Mouse (Mus musculus) cerebellum, adult 2 months (tissue): ENCODE measurements at regions not wholly inside any gene's neighbourhood (a gene's known extent, or its start where the extent isn't known, plus 50 kb on each side); places are given as distances from the start of the nearest gene placed in this dataset.

Experiments
- DNase-seq, 2 experiments: peaks; one replicate each; pipeline ENCODE4 v3.0.0; 2021
- H3K27ac ChIP-seq: fragments of 200-500 bp; 2 replicates; pipeline ENCODE4 v1.5.1; 2012; ENCODE audit warnings: low read length, control low read depth, inconsistent platforms; ENCODE audit not compliant: insufficient read depth
- H3K27me3 ChIP-seq: fragments of 200-500 bp; 2 replicates; pipeline ENCODE4 v1.6.1; 2012; ENCODE audit warnings: inconsistent platforms, mild to moderate bottlenecking, low read length, moderate library complexity; ENCODE audit not compliant: control insufficient read depth, insufficient read depth
- H3K4me1 ChIP-seq: fragments of 200-500 bp; 2 replicates; pipeline ENCODE4 v1.6.1; 2011; ENCODE audit warnings: low read length; ENCODE audit not compliant: control insufficient read depth, insufficient read depth
- H3K4me3 ChIP-seq: fragments of 200-500 bp; replicated peaks from 2 replicates; pipeline ENCODE3; 2011; ENCODE audit warnings: mild to moderate bottlenecking, low read depth, low read length, control low read depth; ENCODE audit not compliant: insufficient read depth
- CTCF ChIP-seq: fragments of 200-500 bp; IDR thresholded peaks from 2 replicates; pipeline ENCODE4 v1.5.1; 2011; ENCODE audit warnings: low read depth, mild to moderate bottlenecking, control low read depth, low read length, moderate library complexity, borderline replicate concordance; ENCODE audit not compliant: insufficient read depth
- POLR2A ChIP-seq: fragments of 200-500 bp; IDR thresholded peaks from 2 replicates; pipeline ENCODE4 v1.6.1; 2011; ENCODE audit warnings: low read length, control low read depth, borderline replicate concordance; ENCODE audit not compliant: insufficient read depth
- WGBS: fragments of 180-500 bp; shearing (Covaris S2); methylation state at CpG from one replicate; pipeline ENCODE4 v1.1.7; 2018; 5-methylcytosine and 5-hydroxymethylcytosine counted together

GRCm38 (mm10) chr17:62337890-62338557 lies 543.1 kb downstream of the Efna5 start:
- no peak overlapping the region for H3K4me3 ChIP-seq
- H3K4me1 ChIP-seq, result no peaks in the 10 kb centered on the region
- no peaks in the 10 kb centered on the region; the same call in 1 of the 2 replicates for H3K27me3 ChIP-seq
- TF ChIP-seq POLR2A, result no peak
- TF ChIP-seq CTCF, result no peak
- no peak for DNase-seq
- no peak overlapping the region for H3K27ac ChIP-seq
- WGBS, result 80% methylated on average over 10 of the region's 10 CpGs

GRCm38 (mm10) chr17:62330226-62330625 lies 550.9 kb downstream of the Efna5 start:
- H3K27ac ChIP-seq, result no peak overlapping the region
- DNase-seq, result no peak
- no peaks in the 10 kb centered on the region for H3K27me3 ChIP-seq
- no peak for TF ChIP-seq CTCF
- no peak for TF ChIP-seq POLR2A
- 82% methylated on average over 4 of the region's 4 CpGs for WGBS
- H3K4me1 ChIP-seq, result no peaks in the 10 kb centered on the region
- no peak overlapping the region for H3K4me3 ChIP-seq

GRCm38 (mm10) chr17:62326844-62327243 lies 554.3 kb downstream of the Efna5 start:
- no peak for DNase-seq
- TF ChIP-seq CTCF (no peak), POLR2A (no peak)

GRCm38 (mm10) chr17:62319033-62319432 lies 562.1 kb downstream of the Efna5 start:
- TF ChIP-seq CTCF, result no peak
- no peak for TF ChIP-seq POLR2A
- H3K27ac ChIP-seq, result no peak overlapping the region
- H3K4me1 ChIP-seq, result no peaks in the 10 kb centered on the region
- DNase-seq, result no peak
- 42% methylated on average over 4 of the region's 4 CpGs for WGBS
- H3K4me3 ChIP-seq, result no peak overlapping the region
- no peaks in the 10 kb centered on the region for H3K27me3 ChIP-seq

More at GRCm38 (mm10) chr17:62326844-62327243, 554.3 kb downstream of the Efna5 start:
- H3K27ac ChIP-seq, result no peak overlapping the region
- no peak overlapping the region for H3K4me3 ChIP-seq
- H3K4me1 ChIP-seq, result no peaks in the 10 kb centered on the region
- H3K27me3 ChIP-seq, result no peaks in the 10 kb centered on the region

GRCm38 (mm10) chr17:62310059-62310458 lies 571.1 kb downstream of the Efna5 start:
- WGBS, result 55% methylated on average over 3 of the region's 3 CpGs
- no peak overlapping the region for H3K4me3 ChIP-seq
- DNase-seq, result no peak
- H3K4me1 ChIP-seq, result no peaks in the 10 kb centered on the region
- no peak overlapping the region for H3K27ac ChIP-seq
- TF ChIP-seq POLR2A, result no peak
- no peak for TF ChIP-seq CTCF
- no peaks in the 10 kb centered on the region for H3K27me3 ChIP-seq

GRCm38 (mm10) chr17:62307111-62307510 lies 574.0 kb downstream of the Efna5 start:
- no peak for TF ChIP-seq CTCF
- no peak for TF ChIP-seq POLR2A
- no peak overlapping the region for H3K27ac ChIP-seq
- DNase-seq, result no peak
- WGBS, result 85% methylated on average over 2 of the region's 2 CpGs
- H3K4me1 ChIP-seq, result no peaks in the 10 kb centered on the region
- no peak overlapping the region for H3K4me3 ChIP-seq
- H3K27me3 ChIP-seq, result no peaks in the 10 kb centered on the region

- Histone ChIP-seq H3K4me1 (no peaks in the 10 kb centered on the region), H3K27me3 (no peaks in the 10 kb centered on the region), H3K4me3 (no peak overlapping the region), H3K27ac (no peak overlapping the region)
- no peak for TF ChIP-seq POLR2A
- TF ChIP-seq CTCF, result no peak
- DNase-seq, result no peak
- 69% methylated on average over 1 of the region's 1 CpGs for WGBS
Measured at GRCm38 (mm10) chr17:62306524-62306923, 574.6 kb downstream of the Efna5 start.

GRCm38 (mm10) chr17:62305140-62305539 lies 576.0 kb downstream of the Efna5 start:
- no peak overlapping the region for H3K4me3 ChIP-seq
- no peaks in the 10 kb centered on the region for H3K27me3 ChIP-seq
- 52% methylated on average over 3 of the region's 3 CpGs for WGBS
- DNase-seq, result no peak
- H3K4me1 ChIP-seq, result no peaks in the 10 kb centered on the region
- H3K27ac ChIP-seq, result no peak overlapping the region
- TF ChIP-seq CTCF (no peak), POLR2A (no peak)

GRCm38 (mm10) chr17:62304073-62304472 lies 577.0 kb downstream of the Efna5 start:
- no peak for TF ChIP-seq POLR2A
- H3K4me1 ChIP-seq, result no peaks in the 10 kb centered on the region
- no peak overlapping the region for H3K4me3 ChIP-seq
- no peak overlapping the region for H3K27ac ChIP-seq
- WGBS, result 90% methylated on average over 3 of the region's 3 CpGs
- H3K27me3 ChIP-seq, result no peaks in the 10 kb centered on the region
- DNase-seq, result no peak
